Mouse (Mus musculus) lung, embryonic 14.5 days (tissue): ENCODE results near the gene Rgs7. TPM values are rescaled to one million over a fixed set of nuclear protein-coding genes. Genes with fewer than 3 reads are reported as not detected.

Experiments
- ATAC-seq: fragments of 200-750 bp; cut with Nextera tagmentation; 2 replicates; pipeline ENCODE4 v1.8.0; 2017; ENCODE audit warnings: mild to moderate bottlenecking, moderate TSS enrichment, moderate library complexity; ENCODE audit not compliant: insufficient read depth
- DNase-seq: peaks from one replicate; pipeline ENCODE4 v3.0.0-alpha.2; 2015
- H3K27ac ChIP-seq: fragments of 300-500 bp; sonication (generic); 2 replicates; pipeline ENCODE4 v1.5.1; 2014; ENCODE audit warnings: low read depth, mild to moderate bottlenecking, moderate library complexity
- H3K27me3 ChIP-seq: fragments of 300-500 bp; sonication (generic); 2 replicates; pipeline ENCODE4 v1.6.1; 2014; ENCODE audit warnings: low read length, control low read depth; ENCODE audit not compliant: insufficient read depth
- H3K36me3 ChIP-seq: fragments of 300-500 bp; sonication (generic); 2 replicates; pipeline ENCODE4 v1.6.1; 2014; ENCODE audit warnings: control low read depth; ENCODE audit not compliant: insufficient read depth
- H3K4me1 ChIP-seq: fragments of 300-500 bp; sonication (generic); 2 replicates; pipeline ENCODE4 v1.6.1; 2014; ENCODE audit warnings: antibody characterized with exemption, control low read depth; ENCODE audit not compliant: insufficient read depth
- H3K4me2 ChIP-seq: fragments of 300-500 bp; sonication (generic); 2 replicates; pipeline ENCODE4 v1.6.1; 2014; ENCODE audit warnings: mild to moderate bottlenecking
- H3K4me3 ChIP-seq: fragments of 300-500 bp; sonication (generic); 2 replicates; pipeline ENCODE4 v1.5.1; 2014; ENCODE audit warnings: low read depth, low read length
- H3K9ac ChIP-seq: fragments of 300-500 bp; sonication (generic); 2 replicates; pipeline ENCODE4 v1.6.1; 2014
- H3K9me3 ChIP-seq: fragments of 300-500 bp; sonication (generic); 2 replicates; pipeline ENCODE4 v1.6.1; 2016; ENCODE audit warnings: low read depth, low read length, control low read depth
- CTCF ChIP-seq: IDR thresholded peaks from 2 replicates; pipeline ENCODE4 v1.5.1; 2016; ENCODE audit warnings: antibody characterized with exemption, low read depth
- WGBS: fragments of 180-500 bp; shearing (Covaris S2); extraction: QIAGEN DNeasy Blood & Tissue Kit; methylation state at CpG from one replicate; pipeline ENCODE4 v1.1.7; 2014; 5-methylcytosine and 5-hydroxymethylcytosine counted together
- polyA plus RNA-seq: library from polyadenylated mRNA; unstranded; fragments of >200 nt; fragmentation: Nextera tagmentation; extraction: Ambion mirVana; gene quantifications from 2 replicates; pipeline ENCODE4 v1.2.1, GENCODE M21; 2014

The Rgs7 gene
- polyA plus RNA-seq, 1 experiment from 2014 or later: 0.08 TPM

GRCm38 (mm10) chr1:175032015-175032414, 460.3 kb downstream of the Rgs7 start:
- Histone ChIP-seq H3K4me2 (no peak overlapping the region), H3K9me3 (no peaks in the 10 kb centered on the region), H3K9ac (no peak overlapping the region), H3K27me3 (no peaks in the 10 kb centered on the region), H3K4me3 (no peak overlapping the region), H3K36me3 (no peaks in the 10 kb centered on the region), H3K27ac (no peak overlapping the region), H3K4me1 (no peaks in the 10 kb centered on the region)
- 51% methylated on average over 6 of the region's 6 CpGs for WGBS
- TF ChIP-seq CTCF: no peak
- DNase-seq: no peak
- no peak for ATAC-seq

- ATAC-seq (peak; percentile 68; the same call in 1 of the 2 replicates), DNase-seq (peak; percentile 15)
- Histone ChIP-seq H3K36me3 (no peaks in the 10 kb centered on the region), H3K27ac (no peak overlapping the region), H3K9ac (no peak overlapping the region), H3K4me3 (no peak overlapping the region), H3K4me2 (no peak overlapping the region), H3K4me1 (no peaks in the 10 kb centered on the region), H3K27me3 (no peaks in the 10 kb centered on the region), H3K9me3 (no peaks in the 10 kb centered on the region)
- peak; percentile 22; the same call in 1 of the 2 replicates for TF ChIP-seq CTCF
- 11% methylated on average over 9 of the region's 9 CpGs for WGBS
These were observed 463.5 kb downstream of the Rgs7 start for GRCm38 (mm10) chr1:175028716-175029204.

- Histone ChIP-seq H3K4me2 (no peak overlapping the region), H3K36me3 (no peaks in the 10 kb centered on the region), H3K27ac (no peak overlapping the region), H3K4me3 (no peak overlapping the region), H3K9ac (no peak overlapping the region), H3K27me3 (no peaks in the 10 kb centered on the region), H3K9me3 (no peaks in the 10 kb centered on the region), H3K4me1 (no peaks in the 10 kb centered on the region)
- DNase-seq: no peak
- ATAC-seq: 0 out of 2 replicates have a peak, but pooled peaks have one; percentile 5
- TF ChIP-seq CTCF: no peak
- 6% methylated on average over 4 of the region's 4 CpGs for WGBS
These were observed 464.0 kb downstream of the Rgs7 start for GRCm38 (mm10) chr1:175028267-175028666.

- Histone ChIP-seq H3K27ac (no peak overlapping the region), H3K4me2 (no peak overlapping the region), H3K4me1 (no peaks in the 10 kb centered on the region), H3K27me3 (no peaks in the 10 kb centered on the region), H3K9me3 (no peaks in the 10 kb centered on the region), H3K36me3 (no peaks in the 10 kb centered on the region), H3K9ac (no peak overlapping the region), H3K4me3 (no peak overlapping the region)
- DNase-seq (peak; percentile 18), ATAC-seq (no peak)
- WGBS: 24% methylated on average over 7 of the region's 7 CpGs
- no peak for TF ChIP-seq CTCF
These were observed 466.5 kb downstream of the Rgs7 start for GRCm38 (mm10) chr1:175025781-175026309.

GRCm38 (mm10) chr1:175024136-175024535, 468.2 kb downstream of the Rgs7 start:
- Histone ChIP-seq H3K27me3 (no peaks in the 10 kb centered on the region), H3K9ac (no peak overlapping the region), H3K4me2 (no peak overlapping the region), H3K27ac (no peak overlapping the region), H3K4me1 (no peaks in the 10 kb centered on the region), H3K9me3 (no peaks in the 10 kb centered on the region), H3K36me3 (no peaks in the 10 kb centered on the region), H3K4me3 (no peak overlapping the region)
- no peak for DNase-seq
- ATAC-seq: no peak
- no peak for TF ChIP-seq CTCF
- 78% methylated on average over 1 of the region's 1 CpGs for WGBS

Other genes with a start within 250 kb of the Rgs7 start
- 0.12 and 0.51 TPM in 2 replicates for gene Kmo, start 127.9 kb upstream of the Rgs7 start, polyA plus RNA-seq
- gene Fh1, start 133.1 kb upstream of the Rgs7 start, polyA plus RNA-seq: 115 and 123 TPM in 2 replicates
- 4.9 and 5.4 TPM in 2 replicates for gene Opn3, start 200.3 kb upstream of the Rgs7 start, polyA plus RNA-seq
- gene Chml, start 200.4 kb upstream of the Rgs7 start, polyA plus RNA-seq: 4.0 and 4.5 TPM in 2 replicates
- not detected in 2 replicates for gene Wdr64, start 206.1 kb upstream of the Rgs7 start, polyA plus RNA-seq